Mouse (Mus musculus): Measurements from ENCODE around the gene Ephb1. TPM values are rescaled to one million over a fixed set of nuclear protein-coding genes. Genes with fewer than 3 reads are reported as not detected.

The Ephb1 gene
- polyA plus RNA-seq, 1 experiment, result 2.7 TPM

- Histone ChIP-seq H3K27me3 (replicated peaks; ENCODE audit: control insufficient read depth, insufficient read depth, low read length) (no peaks in the 10 kb centered on the region), H3K36me3 (ENCODE audit: control insufficient read depth, insufficient read depth, low read length) (no peaks in the 10 kb centered on the region), H3K4me3 (ENCODE audit: insufficient read depth, low read depth, low read length) (no peak overlapping the region), H3K4me1 (ENCODE audit: control insufficient read depth, insufficient read depth, low read length) (no peaks in the 10 kb centered on the region), H3K27ac (ENCODE audit: insufficient read depth, low read depth, low read length) (no peak overlapping the region)
- no peak for DNase-seq
- TF ChIP-seq POLR2A (IDR thresholded peaks at IDR 0.05; ENCODE audit: low read depth, low read length) (no peak), CTCF (conservative IDR thresholded peaks at IDR 0.05; ENCODE audit: insufficient read depth, insufficient read length, low read depth, low read length) (no peak)
- 84% methylated on average over 8 of the region's 8 CpGs for WGBS
These were observed 419.6 kb downstream of the Ephb1 start for GRCm38 (mm10) chr9:101934887-101935286.

- no peaks in the 10 kb centered on the region for H3K27me3 ChIP-seq (replicated peaks; ENCODE audit: control insufficient read depth, insufficient read depth, low read length)
- WGBS, result 63% methylated on average over 8 of the region's 8 CpGs
- TF ChIP-seq POLR2A (IDR thresholded peaks at IDR 0.05; ENCODE audit: low read depth, low read length) (no peak), CTCF (conservative IDR thresholded peaks at IDR 0.05; ENCODE audit: insufficient read depth, insufficient read length, low read depth, low read length) (no peak)
- no peak for DNase-seq
- no peak overlapping the region for H3K4me3 ChIP-seq (ENCODE audit: insufficient read depth, low read depth, low read length)
- H3K36me3 ChIP-seq (ENCODE audit: control insufficient read depth, insufficient read depth, low read length), result no peaks in the 10 kb centered on the region
- H3K27ac ChIP-seq (ENCODE audit: insufficient read depth, low read depth, low read length), result no peak overlapping the region
- H3K4me1 ChIP-seq (ENCODE audit: control insufficient read depth, insufficient read depth, low read length), result no peaks in the 10 kb centered on the region
These were observed 420.4 kb downstream of the Ephb1 start for GRCm38 (mm10) chr9:101933946-101934573.

GRCm38 (mm10) chr9:101924829-101925228 is 429.7 kb downstream of the Ephb1 start:
- H3K27me3 ChIP-seq (replicated peaks; ENCODE audit: control insufficient read depth, insufficient read depth, low read length), result no peaks in the 10 kb centered on the region
- no peaks in the 10 kb centered on the region for H3K36me3 ChIP-seq (ENCODE audit: control insufficient read depth, insufficient read depth, low read length)
- no peak overlapping the region for H3K4me3 ChIP-seq (ENCODE audit: insufficient read depth, low read depth, low read length)
- no peak for DNase-seq
- WGBS, result 62% methylated on average over 4 of the region's 4 CpGs
- no peaks in the 10 kb centered on the region for H3K4me1 ChIP-seq (ENCODE audit: control insufficient read depth, insufficient read depth, low read length)
- no peak overlapping the region for H3K27ac ChIP-seq (ENCODE audit: insufficient read depth, low read depth, low read length)
- TF ChIP-seq CTCF (conservative IDR thresholded peaks at IDR 0.05; ENCODE audit: insufficient read depth, insufficient read length, low read depth, low read length) (no peak), POLR2A (IDR thresholded peaks at IDR 0.05; ENCODE audit: low read depth, low read length) (no peak)

- TF ChIP-seq POLR2A (IDR thresholded peaks at IDR 0.05; ENCODE audit: low read depth, low read length) (no peak), CTCF (conservative IDR thresholded peaks at IDR 0.05; ENCODE audit: insufficient read depth, insufficient read length, low read depth, low read length) (no peak)
- Histone ChIP-seq H3K27ac (ENCODE audit: insufficient read depth, low read depth, low read length) (no peak overlapping the region), H3K36me3 (ENCODE audit: control insufficient read depth, insufficient read depth, low read length) (no peaks in the 10 kb centered on the region), H3K4me1 (ENCODE audit: control insufficient read depth, insufficient read depth, low read length) (no peaks in the 10 kb centered on the region), H3K27me3 (replicated peaks; ENCODE audit: control insufficient read depth, insufficient read depth, low read length) (no peaks in the 10 kb centered on the region), H3K4me3 (ENCODE audit: insufficient read depth, low read depth, low read length) (no peak overlapping the region)
- 77% methylated on average over 4 of the region's 4 CpGs for WGBS
- DNase-seq, result no peak
These were observed 431.6 kb downstream of the Ephb1 start for GRCm38 (mm10) chr9:101922846-101923245.

GRCm38 (mm10) chr9:101919324-101919723 is 435.2 kb downstream of the Ephb1 start:
- Histone ChIP-seq H3K4me1 (ENCODE audit: control insufficient read depth, insufficient read depth, low read length) (no peaks in the 10 kb centered on the region), H3K27ac (ENCODE audit: insufficient read depth, low read depth, low read length) (no peak overlapping the region), H3K27me3 (replicated peaks; ENCODE audit: control insufficient read depth, insufficient read depth, low read length) (no peaks in the 10 kb centered on the region), H3K4me3 (ENCODE audit: insufficient read depth, low read depth, low read length) (no peak overlapping the region), H3K36me3 (ENCODE audit: control insufficient read depth, insufficient read depth, low read length) (no peaks in the 10 kb centered on the region)
- WGBS, result 85% methylated on average over 5 of the region's 5 CpGs
- TF ChIP-seq POLR2A (IDR thresholded peaks at IDR 0.05; ENCODE audit: low read depth, low read length), result no peak
- TF ChIP-seq CTCF (conservative IDR thresholded peaks at IDR 0.05; ENCODE audit: insufficient read depth, insufficient read length, low read depth, low read length), result no peak
- DNase-seq, result no peak

- TF ChIP-seq CTCF (conservative IDR thresholded peaks at IDR 0.05; ENCODE audit: insufficient read depth, insufficient read length, low read depth, low read length) (no peak), POLR2A (IDR thresholded peaks at IDR 0.05; ENCODE audit: low read depth, low read length) (no peak)
- no peak for DNase-seq
- no peak overlapping the region for H3K4me3 ChIP-seq (ENCODE audit: insufficient read depth, low read depth, low read length)
- 89% methylated on average over 4 of the region's 4 CpGs for WGBS
- H3K27me3 ChIP-seq (replicated peaks; ENCODE audit: control insufficient read depth, insufficient read depth, low read length), result no peaks in the 10 kb centered on the region
- no peaks in the 10 kb centered on the region for H3K36me3 ChIP-seq (ENCODE audit: control insufficient read depth, insufficient read depth, low read length)
- H3K27ac ChIP-seq (ENCODE audit: insufficient read depth, low read depth, low read length), result no peak overlapping the region
- no peaks in the 10 kb centered on the region for H3K4me1 ChIP-seq (ENCODE audit: control insufficient read depth, insufficient read depth, low read length)
These were observed 435.7 kb downstream of the Ephb1 start for GRCm38 (mm10) chr9:101918771-101919170.

GRCm38 (mm10) chr9:101915082-101915481 is 439.4 kb downstream of the Ephb1 start:
- no peak for DNase-seq
- no peaks in the 10 kb centered on the region for H3K36me3 ChIP-seq (ENCODE audit: control insufficient read depth, insufficient read depth, low read length)
- no peak overlapping the region for H3K27ac ChIP-seq (ENCODE audit: insufficient read depth, low read depth, low read length)
- no peaks in the 10 kb centered on the region for H3K27me3 ChIP-seq (replicated peaks; ENCODE audit: control insufficient read depth, insufficient read depth, low read length)
- no peaks in the 10 kb centered on the region for H3K4me1 ChIP-seq (ENCODE audit: control insufficient read depth, insufficient read depth, low read length)
- TF ChIP-seq POLR2A (IDR thresholded peaks at IDR 0.05; ENCODE audit: low read depth, low read length), result no peak
- TF ChIP-seq CTCF (conservative IDR thresholded peaks at IDR 0.05; ENCODE audit: insufficient read depth, insufficient read length, low read depth, low read length), result no peak
- 97% methylated on average over 2 of the region's 2 CpGs for WGBS
- no peak overlapping the region for H3K4me3 ChIP-seq (ENCODE audit: insufficient read depth, low read depth, low read length)
